Mouse (Mus musculus) ES-E14 (cell line): ENCODE results near the gene Pebp1.

Source experiments
- HCFC1 ChIP-seq: IDR thresholded peaks from 2 replicates; pipeline ENCODE4 v1.6.1; 2012; ENCODE audit warnings: low read length, inconsistent platforms, borderline replicate concordance; ENCODE audit not compliant: insufficient read depth
- ZC3H11A ChIP-seq: IDR thresholded peaks from 2 replicates; pipeline ENCODE4 v1.6.1; 2012; ENCODE audit warnings: low read depth, mild to moderate bottlenecking, inconsistent platforms, low read length, borderline replicate concordance

- TF ChIP-seq ZC3H11A (no peak), HCFC1 (no peak)
Measured at GRCm38 (mm10) chr5:117240761-117241322, 46.6 kb downstream of the Pebp1 start.
